Mouse (Mus musculus) erythroblast, adult 5-6 weeks (primary cell): ENCODE measurements around the gene Stk10. TPM values are rescaled to one million over a fixed set of nuclear protein-coding genes. Genes with fewer than 3 reads are reported as not detected.

Experiments
- ATAC-seq: replicated peaks from 2 replicates; pipeline ENCODE4 v1.8.0; 2016; ENCODE audit warnings: moderate number of reproducible peaks, mild to moderate bottlenecking, moderate TSS enrichment, inconsistent platforms; ENCODE audit not compliant: poor library complexity, low FRiP score, severe bottlenecking
- total RNA-seq, 2 experiments: library from RNA; stranded (forward) in 1 of 2; stranded (reverse) in 1 of 2; fragments of 150-400 nt in 1 of 2; fragments of 200-764, 138-1000 nt in 1 of 2; gene quantifications; 2 replicates each; pipeline versions ENCODE4 v1.2.3 to v1.2.4; 2015 to 2017; ENCODE audit warnings: low replicate concordance in 2 of 2

Gene Stk10
- total RNA-seq, 2 experiments from 2014 or later: 18.3 to 19.2 TPM

- no peak for ATAC-seq
Observed at GRCm38 (mm10) chr11:32521246-32521645, 11.9 kb upstream of the Stk10 start.

- ATAC-seq: no peak
Observed at GRCm38 (mm10) chr11:32524122-32524920, 8.8 kb upstream of the Stk10 start.

GRCm38 (mm10) chr11:32527006-32527405 is 6.1 kb upstream of the Stk10 start:
- ATAC-seq: no peak

GRCm38 (mm10) chr11:32530151-32530550 is 3.0 kb upstream of the Stk10 start:
- no peak for ATAC-seq

- ATAC-seq: no peak
Observed at GRCm38 (mm10) chr11:32531871-32532764, 987 bp upstream of the Stk10 start, which contains the start of gene Efcab9. TSS of gene Efcab9 (minus strand) at chr11:32532081.

- no peak for ATAC-seq
Observed at GRCm38 (mm10) chr11:32533482-32534261, 567 bp downstream of the Stk10 start.

GRCm38 (mm10) chr11:32534453-32535075 is 1.5 kb downstream of the Stk10 start:
- no peak for ATAC-seq

GRCm38 (mm10) chr11:32535646-32536045 is 2.5 kb downstream of the Stk10 start:
- no peak for ATAC-seq

GRCm38 (mm10) chr11:32536954-32537353 is 3.8 kb downstream of the Stk10 start:
- ATAC-seq: no peak

GRCm38 (mm10) chr11:32538435-32538834 is 5.3 kb downstream of the Stk10 start:
- no peak for ATAC-seq

GRCm38 (mm10) chr11:32538846-32539245 is 5.7 kb downstream of the Stk10 start:
- no peak for ATAC-seq

- ATAC-seq: no peak
Observed at GRCm38 (mm10) chr11:32539717-32540116, 6.6 kb downstream of the Stk10 start.

GRCm38 (mm10) chr11:32540463-32540862 is 7.4 kb downstream of the Stk10 start:
- no peak for ATAC-seq

GRCm38 (mm10) chr11:32542181-32542580 is 9.1 kb downstream of the Stk10 start:
- ATAC-seq: no peak

- no peak for ATAC-seq
Observed at GRCm38 (mm10) chr11:32542687-32543411, 9.7 kb downstream of the Stk10 start.

GRCm38 (mm10) chr11:32544041-32544440 is 10.9 kb downstream of the Stk10 start:
- ATAC-seq: no peak

- ATAC-seq: no peak
Observed at GRCm38 (mm10) chr11:32544497-32544896, 11.4 kb downstream of the Stk10 start.

- no peak for ATAC-seq
Observed at GRCm38 (mm10) chr11:32545605-32546004, 12.5 kb downstream of the Stk10 start.

- ATAC-seq: no peak
Observed at GRCm38 (mm10) chr11:32546483-32546882, 13.4 kb downstream of the Stk10 start.
